Mouse (Mus musculus): Measurements from ENCODE around the gene Klhdc2.

The Klhdc2 gene

DNA sequence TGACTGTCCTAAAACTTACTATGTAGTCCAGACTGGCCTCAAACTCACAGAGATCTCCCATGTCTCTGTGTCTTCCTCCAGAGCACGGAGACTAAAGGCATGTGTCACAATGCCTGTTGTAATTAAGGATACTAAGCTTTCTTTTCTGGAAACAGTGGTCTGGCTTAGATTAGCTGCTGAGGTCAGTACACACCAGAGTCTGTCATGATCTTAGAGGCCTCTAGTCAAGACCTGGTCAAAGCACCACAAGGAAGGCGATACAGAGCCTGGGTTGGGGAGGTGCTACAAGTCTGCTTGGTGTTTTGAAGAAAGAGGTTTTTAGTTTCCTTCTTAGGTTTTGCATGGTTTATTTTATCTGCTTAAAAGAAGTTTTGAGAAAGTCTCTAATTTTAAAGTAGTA is 3.9 kb downstream of the Klhdc2 start:
- 85% methylated on average over 2 of the region's 2 CpGs for WGBS

DNA sequence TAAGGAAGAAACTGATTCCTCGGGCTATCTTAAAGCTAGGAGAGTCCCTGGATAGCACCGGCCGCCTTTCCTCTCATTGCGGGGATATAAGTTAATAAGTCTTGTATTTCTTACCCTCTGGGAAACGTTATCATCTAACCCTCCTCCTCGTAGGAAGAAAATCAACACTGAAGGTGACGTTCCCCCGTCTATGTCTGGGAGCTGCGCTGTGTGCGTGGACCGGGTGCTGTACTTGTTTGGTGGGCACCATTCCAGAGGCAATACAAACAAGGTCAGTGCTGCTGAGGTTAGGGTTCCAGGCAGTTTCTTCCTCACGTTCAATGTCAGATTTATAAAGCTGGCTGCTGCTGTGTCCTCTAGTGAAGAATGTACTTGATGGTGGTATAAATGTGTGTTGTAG is 5.7 kb downstream of the Klhdc2 start:
- WGBS = 95% methylated on average over 12 of the region's 12 CpGs

DNA sequence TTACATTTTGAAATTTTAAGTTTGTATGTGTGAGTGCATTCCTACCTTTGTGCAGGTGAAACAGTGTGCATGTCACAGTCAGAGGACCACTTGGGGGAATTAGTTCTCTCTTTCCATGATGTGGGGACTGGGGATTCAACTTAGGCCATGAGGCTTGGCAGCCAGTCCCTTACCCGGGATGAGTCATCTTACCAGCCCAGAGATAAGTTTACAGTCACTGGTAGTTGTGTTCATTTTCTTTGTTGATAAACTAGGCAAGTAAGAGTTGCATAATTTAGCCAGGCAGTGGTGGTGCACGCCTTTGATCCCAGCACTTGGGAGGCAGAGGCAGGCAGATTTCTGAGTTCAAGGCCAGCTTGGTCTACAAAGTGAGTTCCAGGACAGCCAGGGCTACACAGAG is 7.6 kb downstream of the Klhdc2 start:
- WGBS = 87% methylated on average over 2 of the region's 2 CpGs

DNA sequence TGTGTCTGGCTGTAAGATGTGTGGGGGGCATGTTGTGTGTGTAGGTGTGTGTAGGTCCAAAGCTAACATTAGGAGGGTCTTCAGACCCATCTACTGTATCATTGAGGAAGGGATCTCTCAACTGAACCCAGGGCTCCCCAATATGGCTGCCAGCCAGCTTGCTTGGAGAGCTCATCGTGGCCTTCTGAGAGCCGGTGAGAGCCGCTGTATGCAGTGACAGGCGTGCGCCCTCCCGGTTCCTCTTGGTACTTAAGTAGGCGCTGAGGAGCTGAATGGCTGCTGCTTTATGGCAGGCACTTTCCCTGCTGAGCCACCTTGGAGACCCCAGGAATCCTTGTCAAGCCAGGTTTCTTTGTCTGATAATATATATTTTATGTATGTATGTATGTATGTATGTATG is 9.9 kb downstream of the Klhdc2 start:
- 89% methylated on average over 7 of the region's 7 CpGs for WGBS

DNA sequence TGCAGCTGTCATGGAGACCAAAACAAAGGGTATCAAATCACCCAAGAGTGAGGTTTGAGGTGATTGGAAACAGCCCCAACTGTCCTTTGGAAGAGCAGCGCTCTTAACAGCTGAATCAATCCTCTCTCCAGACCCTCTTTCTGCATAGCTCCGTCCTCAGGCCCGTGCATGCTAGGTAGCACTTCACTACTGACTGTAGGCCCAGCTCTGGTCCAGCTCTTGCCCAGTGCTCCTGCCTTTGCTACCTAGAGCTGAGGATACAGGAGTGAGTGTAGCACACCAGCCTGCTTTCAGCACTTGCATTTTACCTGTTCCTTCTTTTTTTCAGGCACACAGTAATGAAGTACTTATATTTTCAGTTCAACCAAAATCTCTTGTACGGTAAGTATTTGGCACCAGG is 13.2 kb downstream of the Klhdc2 start:
- 93% methylated on average over 4 of the region's 4 CpGs for WGBS

DNA sequence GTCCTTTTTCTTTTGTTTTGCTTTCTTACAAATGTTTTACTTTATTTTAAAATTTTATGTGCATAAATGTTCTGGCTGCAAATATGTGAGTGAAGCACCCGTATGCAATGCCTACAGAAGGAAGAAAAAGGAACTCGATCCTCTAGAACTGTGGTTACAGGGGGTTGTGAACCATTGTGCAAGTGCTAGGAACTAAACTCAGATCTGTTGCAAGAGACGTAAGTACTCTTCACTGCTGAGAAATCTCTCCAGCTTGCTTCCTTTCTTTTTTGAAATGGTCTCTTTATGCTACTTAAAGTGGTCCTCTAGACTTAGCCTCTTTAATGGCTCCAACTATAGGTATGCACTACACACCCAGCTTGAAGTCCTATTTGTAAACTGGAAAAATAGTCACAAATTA is 34.7 kb downstream of the Klhdc2 start:
- WGBS = 91% methylated on average over 3 of the region's 3 CpGs

DNA sequence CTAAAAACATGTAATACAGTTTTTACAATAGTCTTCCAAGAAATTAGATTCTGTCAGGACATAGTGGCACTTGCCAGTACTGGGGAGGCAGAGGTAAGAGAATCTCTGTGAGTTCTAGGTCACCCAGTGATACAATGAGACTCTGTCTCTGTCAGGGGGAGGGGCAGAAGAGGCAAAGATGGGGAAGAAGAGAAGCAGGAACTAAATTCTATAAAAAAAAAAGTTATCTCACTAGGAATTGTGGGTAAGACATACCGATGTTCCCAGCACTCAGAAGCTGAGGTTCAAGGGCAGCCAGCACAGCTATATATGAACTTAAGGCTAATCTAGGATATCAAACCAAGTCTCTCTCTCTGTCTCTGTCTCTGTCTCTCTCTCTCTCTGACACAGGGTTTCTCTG is 35.7 kb downstream of the Klhdc2 start:
- WGBS = 82% methylated on average over 1 of the region's 1 CpGs

DNA sequence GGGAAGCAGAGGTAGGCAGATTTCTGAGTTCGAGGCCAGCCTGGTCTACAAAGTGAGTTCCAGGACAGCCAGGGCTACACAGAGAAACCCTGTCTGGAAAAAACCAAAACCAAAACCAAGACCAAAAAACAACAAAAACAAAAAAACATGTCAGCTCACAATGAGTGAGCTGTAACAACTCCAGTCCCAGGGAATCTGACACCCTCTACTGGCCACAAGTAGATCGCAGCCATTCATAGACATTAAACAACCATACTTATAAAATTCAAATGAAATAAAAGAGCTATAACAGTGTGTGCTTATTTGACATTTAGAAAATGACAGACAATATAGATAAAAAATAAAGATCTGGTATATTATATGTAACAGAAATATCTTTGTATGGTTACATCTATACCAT is 37.1 kb downstream of the Klhdc2 start:
- 85% methylated on average over 2 of the region's 2 CpGs for WGBS

DNA sequence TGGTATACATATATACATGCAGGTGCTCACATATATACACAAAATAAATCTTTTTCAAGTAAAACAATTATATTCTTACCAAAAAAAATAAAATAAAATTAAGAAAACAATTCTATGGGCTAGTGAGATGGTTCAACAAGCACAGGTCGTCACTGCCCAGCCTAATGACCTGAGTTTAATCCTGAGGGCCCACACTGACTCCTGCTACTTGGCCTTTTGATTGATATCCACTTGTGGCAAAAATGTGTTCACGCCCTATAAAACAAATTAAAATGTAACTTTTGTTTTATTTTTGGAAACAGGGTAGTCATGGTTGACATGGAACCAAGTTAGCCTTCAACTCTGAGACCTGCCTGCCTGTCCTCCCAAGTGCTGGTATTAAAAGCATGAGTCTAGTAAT is 53.4 kb downstream of the Klhdc2 start:
- WGBS = 89% methylated on average over 2 of the region's 2 CpGs

DNA sequence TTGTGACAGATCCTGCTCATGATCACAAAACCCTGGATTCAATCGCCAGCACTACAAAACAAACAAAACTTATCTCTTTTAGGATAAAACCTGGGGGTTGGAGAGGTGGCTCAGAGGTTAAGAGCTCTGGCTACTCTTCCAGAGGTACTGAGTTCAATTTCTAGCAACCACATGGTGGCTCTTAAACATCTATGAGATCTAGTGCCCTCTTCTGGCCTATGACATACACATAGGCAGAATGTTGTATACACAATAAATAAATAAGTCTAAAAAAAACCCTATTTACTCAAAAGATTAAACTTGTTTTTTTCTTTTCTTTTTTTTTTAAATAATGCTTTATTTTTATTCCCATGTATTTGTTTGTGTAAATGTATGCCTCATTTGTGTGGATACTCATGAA is 55.2 kb downstream of the Klhdc2 start:
- 88% methylated on average over 1 of the region's 1 CpGs for WGBS

DNA sequence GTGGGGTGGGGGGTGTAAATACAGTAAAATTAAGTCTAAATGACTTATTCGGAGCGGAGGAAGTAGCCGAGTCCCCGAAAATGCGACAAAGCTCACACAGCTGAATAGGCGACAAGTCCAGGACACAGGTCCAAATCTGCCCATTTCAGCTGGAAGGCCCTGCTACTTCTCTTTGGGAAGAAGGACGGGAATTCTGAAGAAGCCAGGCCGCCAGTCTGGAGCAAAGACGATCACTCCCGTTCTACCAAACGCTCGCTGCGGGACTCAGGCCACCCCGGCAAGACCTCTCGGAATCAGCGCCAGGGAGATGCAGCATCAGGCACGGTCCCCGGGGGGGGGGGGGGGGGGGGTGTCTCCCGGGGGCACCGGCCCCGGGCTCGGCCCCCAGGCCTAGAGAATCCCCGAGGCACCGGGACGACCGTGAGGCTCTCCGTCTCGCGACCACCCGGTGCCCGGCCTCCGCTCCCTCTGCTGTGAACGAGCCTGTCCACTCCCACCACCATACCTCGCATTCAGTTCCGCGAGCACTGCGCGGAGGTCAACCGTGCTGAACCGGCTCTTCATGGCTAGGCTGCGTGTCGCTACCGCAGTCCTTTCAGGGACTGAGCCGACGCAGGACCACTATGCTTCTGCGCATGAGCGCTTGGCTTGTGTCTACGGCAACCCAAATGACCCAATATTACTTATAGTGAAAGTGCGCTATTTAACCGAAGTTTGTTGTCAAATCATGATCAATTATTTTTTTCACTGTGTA is 60.2 kb downstream of the Klhdc2 start, which contains the start of gene Nemf:
Nemf (minus strand) TSS at position 620 of the 754 bp plus-strand sequence.
- 1% methylated on average over 44 of the region's 50 CpGs for WGBS

DNA sequence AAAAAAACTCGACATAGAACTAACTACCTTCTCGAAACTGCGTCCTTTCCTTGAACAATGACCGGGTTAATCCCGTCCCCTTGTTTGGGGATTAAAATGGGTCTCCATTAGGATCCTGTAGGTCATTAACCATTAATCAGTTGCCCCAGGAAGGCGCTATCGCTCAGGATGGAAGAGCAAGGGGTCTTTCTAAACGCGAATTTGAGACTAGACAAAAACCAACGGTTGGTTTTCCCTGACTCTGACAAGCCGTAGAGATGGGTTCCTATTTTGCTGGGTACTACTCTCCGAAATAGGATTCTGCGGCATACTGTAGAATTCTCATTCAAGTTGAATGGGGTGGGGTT is 60.8 kb downstream of the Klhdc2 start:
- WGBS = 3% methylated on average over 13 of the region's 13 CpGs

Measured in cerebral cortex, adult 2 months (tissue).